Mouse (Mus musculus) myocyte (in vitro differentiated cells): ENCODE measurements around the gene Ptgs2. TPM values are rescaled to one million over a fixed set of nuclear protein-coding genes. Genes with fewer than 3 reads are reported as not detected.
A peak's percentile ranks its signal among the peaks of the same experiment; 100 is the strongest.

Experiments used
- H3K27me3 ChIP-seq: one replicate; pipeline ENCODE4 v1.6.1; 2011; ENCODE audit not compliant: control insufficient read depth, insufficient read depth, insufficient read length
- H3K36me3 ChIP-seq: one replicate; pipeline ENCODE4 v1.6.1; 2011; ENCODE audit not compliant: control insufficient read depth, insufficient read depth
- H3K4me2 ChIP-seq: one replicate; pipeline ENCODE4 v1.6.1; 2011; ENCODE audit warnings: low read depth, control low read depth
- H3K4me3 ChIP-seq: one replicate; pipeline ENCODE4 v1.5.1; 2011; ENCODE audit warnings: mild to moderate bottlenecking, control low read depth, moderate library complexity
- H3K79me2 ChIP-seq: one replicate; pipeline ENCODE4 v1.6.1; 2011; ENCODE audit not compliant: control insufficient read depth, insufficient read depth
- H3ac ChIP-seq: one replicate; pipeline ENCODE4 v1.6.1; 2011; ENCODE audit not compliant: control insufficient read depth, insufficient read length
- CEBPB ChIP-seq: IDR thresholded peaks from 2 replicates; pipeline ENCODE4 v1.6.1; 2011; ENCODE audit warnings: mild to moderate bottlenecking, moderate library complexity; ENCODE audit not compliant: poor library complexity, insufficient read depth, severe bottlenecking
- E2F4 ChIP-seq: IDR thresholded peaks from one replicate; pipeline ENCODE4 v1.6.1; 2011; ENCODE audit warnings: mild to moderate bottlenecking, control low read depth, moderate library complexity; ENCODE audit not compliant: insufficient read depth
- MAX ChIP-seq: IDR thresholded peaks from one replicate; pipeline ENCODE4 v1.6.1; 2011; ENCODE audit warnings: low read depth, mild to moderate bottlenecking, control low read depth
- MYOD1 ChIP-seq, 3 experiments: IDR thresholded peaks; one replicate each; pipeline ENCODE4 v1.6.1; 2011; ENCODE audit warnings: control low read depth in 2 of 3, low read depth in 2 of 3, mild to moderate bottlenecking in 2 of 3, moderate library complexity in 1 of 3; ENCODE audit not compliant: insufficient read length in 2 of 3, control insufficient read depth in 1 of 3
- MYOG ChIP-seq, 3 experiments: IDR thresholded peaks; one replicate each; pipeline ENCODE4 v1.6.1; 2011; ENCODE audit warnings: control low read depth in 2 of 3, low read depth in 2 of 3, mild to moderate bottlenecking in 2 of 3; ENCODE audit not compliant: insufficient read length in 2 of 3, control insufficient read depth in 1 of 3, insufficient read depth in 1 of 3
- POLR2A ChIP-seq: IDR thresholded peaks from one replicate; pipeline ENCODE4 v1.6.1; 2011; ENCODE audit warnings: low read depth, mild to moderate bottlenecking, control low read depth, moderate library complexity; ENCODE audit not compliant: insufficient read length
- POLR2AphosphoS2 ChIP-seq: IDR thresholded peaks from one replicate; pipeline ENCODE4 v1.6.1; 2011; ENCODE audit warnings: low read depth, control low read depth; ENCODE audit not compliant: insufficient read length
- REST ChIP-seq: IDR thresholded peaks from one replicate; pipeline ENCODE4 v1.6.1; 2011; ENCODE audit warnings: mild to moderate bottlenecking, control low read depth, moderate library complexity; ENCODE audit not compliant: insufficient read depth, insufficient read length
- SRF ChIP-seq: IDR thresholded peaks from one replicate; pipeline ENCODE4 v1.6.1; 2011; ENCODE audit warnings: low read depth; ENCODE audit not compliant: control insufficient read depth, insufficient read length
- TCF12 ChIP-seq: IDR thresholded peaks from one replicate; pipeline ENCODE4 v1.6.1; 2011; ENCODE audit warnings: mild to moderate bottlenecking, control low read depth; ENCODE audit not compliant: poor library complexity, insufficient read depth, severe bottlenecking
- TCF3 ChIP-seq: IDR thresholded peaks from one replicate; pipeline ENCODE4 v1.6.1; 2011; ENCODE audit warnings: low read depth, control low read depth; ENCODE audit not compliant: insufficient read length
- USF1 ChIP-seq: IDR thresholded peaks from one replicate; pipeline ENCODE4 v1.6.1; 2011; ENCODE audit warnings: low read depth, mild to moderate bottlenecking, control low read depth, moderate library complexity
- polyA plus RNA-seq: library from polyadenylated mRNA; unstranded; fragments of >200 nt; fragmentation: generic; extraction: Trizol; gene quantifications from one replicate; pipeline ENCODE4 v1.2.1, GENCODE M21; 2012; ENCODE audit warnings: missing spikeins

The Ptgs2 gene
- polyA plus RNA-seq, 1 experiment = 10.5 TPM

DNA sequence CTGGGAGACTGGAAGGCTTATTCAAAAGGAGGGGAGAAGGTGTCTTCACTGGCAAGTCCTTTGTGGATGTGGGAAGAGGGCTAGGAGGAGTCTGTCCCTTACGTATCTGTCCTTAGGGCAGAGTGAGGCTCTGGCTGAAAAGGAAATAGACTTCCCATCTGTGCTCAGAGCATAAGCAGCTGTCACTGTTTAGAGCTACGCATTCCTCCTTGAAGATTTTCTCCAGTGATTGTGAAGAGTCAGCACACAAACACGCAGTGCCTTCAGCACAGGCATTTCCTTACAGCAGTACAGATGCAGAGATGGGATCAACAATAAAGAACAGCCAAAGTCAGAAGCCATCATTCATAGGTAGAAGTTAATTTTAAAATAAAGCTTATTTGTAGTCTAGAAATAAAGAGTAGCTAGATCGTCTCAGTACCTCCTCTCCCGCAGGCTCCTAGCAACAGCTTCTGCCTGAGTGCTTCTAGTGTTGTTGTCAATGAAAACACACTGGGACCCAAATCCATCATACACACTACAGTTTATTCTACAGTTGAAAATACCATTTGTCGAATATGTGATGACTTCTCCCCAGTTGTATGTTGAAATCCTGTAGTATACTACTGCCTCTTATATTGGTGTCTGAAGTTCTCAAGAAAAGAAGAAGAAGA, 10.7 kb upstream of the Ptgs2 start:
- peak overlapping the region; percentile 56 for H3K4me2 ChIP-seq
- no peak overlapping the region for H3ac ChIP-seq
- no peak overlapping the region for H3K4me3 ChIP-seq
- peak; percentile 35 to 81 (median 77) for TF ChIP-seq MYOD1 (IDR thresholded peaks at IDR 0.05; ENCODE audit: control insufficient read depth in 1 of 3, insufficient read length in 2 of 3, low read depth in 2 of 3)
- no peak for TF ChIP-seq CEBPB
- no peak for TF ChIP-seq MAX
- no peak for TF ChIP-seq POLR2AphosphoS2
- no peak for TF ChIP-seq REST
- TF ChIP-seq MYOG (IDR thresholded peaks at IDR 0.05; ENCODE audit: control insufficient read depth in 1 of 3, insufficient read depth in 1 of 3, insufficient read length in 2 of 3, low read depth in 2 of 3) = peak in 2 of 3 experiments; percentile 62 to 83
- no peak for TF ChIP-seq USF1
- TF ChIP-seq TCF12 = peak; percentile 33
- no peak for TF ChIP-seq E2F4
- no peak for TF ChIP-seq SRF
- no peaks in the 10 kb centered on the region for H3K27me3 ChIP-seq
- no peaks in the 10 kb centered on the region for H3K79me2 ChIP-seq
- H3K36me3 ChIP-seq = peaks cover 6% of the 10 kb centered on the region

DNA sequence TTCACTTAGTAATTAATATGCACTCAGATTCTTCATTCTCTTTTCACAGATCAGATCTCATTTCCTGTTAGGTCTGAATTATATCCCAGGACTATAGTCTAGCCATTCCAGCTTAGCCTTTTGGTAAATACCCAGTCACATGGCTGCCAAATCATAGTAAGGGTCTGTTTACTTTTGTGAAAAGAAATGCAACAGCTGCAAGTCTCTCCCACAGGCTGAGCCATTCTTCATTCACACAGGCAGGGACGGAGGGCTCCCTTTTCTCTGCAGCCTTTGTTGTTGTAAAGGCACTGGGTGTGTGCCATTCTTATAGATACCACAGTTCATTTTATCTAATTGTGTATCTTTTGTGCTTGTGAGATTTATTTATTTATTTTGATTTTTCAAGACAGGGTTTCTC, 9.6 kb upstream of the Ptgs2 start:
- Histone ChIP-seq H3K79me2 (no peaks in the 10 kb centered on the region), H3ac (no peak overlapping the region), H3K4me3 (no peak overlapping the region), H3K27me3 (no peaks in the 10 kb centered on the region), H3K36me3 (peaks cover 6% of the 10 kb centered on the region), H3K4me2 (no peak overlapping the region)
- TF ChIP-seq USF1 = peak; percentile 28
- peak in 2 of 3 experiments; percentile 58 to 70 for TF ChIP-seq MYOD1 (IDR thresholded peaks at IDR 0.05; ENCODE audit: control insufficient read depth in 1 of 3, insufficient read length in 2 of 3, low read depth in 2 of 3)
- no peak for TF ChIP-seq E2F4
- peak in 2 of 3 experiments; percentile 7 to 44 for TF ChIP-seq MYOG (IDR thresholded peaks at IDR 0.05; ENCODE audit: control insufficient read depth in 1 of 3, insufficient read depth in 1 of 3, insufficient read length in 2 of 3, low read depth in 2 of 3)

DNA sequence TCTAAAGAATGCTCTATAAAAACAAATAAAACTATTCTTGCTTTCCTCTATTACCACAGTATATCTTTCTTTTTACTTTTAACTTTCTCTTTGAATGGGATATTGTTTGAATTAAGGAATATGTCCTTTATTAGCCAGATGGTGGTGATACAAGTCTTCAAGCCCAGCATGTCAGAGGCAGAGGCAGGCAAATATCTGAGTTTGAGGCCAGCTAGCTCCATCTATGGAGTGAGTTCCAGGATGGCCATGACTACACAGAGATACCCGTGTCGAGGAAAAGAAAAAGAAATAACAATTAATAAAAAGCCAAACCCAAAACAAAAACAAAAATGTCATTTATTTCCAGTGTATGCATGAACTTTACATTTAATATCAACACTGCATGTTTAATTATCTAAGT, 2.8 kb upstream of the Ptgs2 start:
- no peak overlapping the region for H3ac ChIP-seq
- H3K79me2 ChIP-seq = peaks cover 36% of the 10 kb centered on the region
- peak overlapping the region; percentile 71 for H3K4me2 ChIP-seq
- TF ChIP-seq MYOG (IDR thresholded peaks at IDR 0.05; ENCODE audit: control insufficient read depth in 1 of 3, insufficient read depth in 1 of 3, insufficient read length in 2 of 3, low read depth in 2 of 3) (no peak), POLR2AphosphoS2 (no peak), SRF (no peak), MYOD1 (IDR thresholded peaks at IDR 0.05; ENCODE audit: control insufficient read depth in 1 of 3, insufficient read length in 2 of 3, low read depth in 2 of 3) (no peak), REST (no peak), USF1 (no peak)
- H3K4me3 ChIP-seq = no peak overlapping the region
- no peaks in the 10 kb centered on the region for H3K27me3 ChIP-seq
- H3K36me3 ChIP-seq = peaks cover 10% of the 10 kb centered on the region

DNA sequence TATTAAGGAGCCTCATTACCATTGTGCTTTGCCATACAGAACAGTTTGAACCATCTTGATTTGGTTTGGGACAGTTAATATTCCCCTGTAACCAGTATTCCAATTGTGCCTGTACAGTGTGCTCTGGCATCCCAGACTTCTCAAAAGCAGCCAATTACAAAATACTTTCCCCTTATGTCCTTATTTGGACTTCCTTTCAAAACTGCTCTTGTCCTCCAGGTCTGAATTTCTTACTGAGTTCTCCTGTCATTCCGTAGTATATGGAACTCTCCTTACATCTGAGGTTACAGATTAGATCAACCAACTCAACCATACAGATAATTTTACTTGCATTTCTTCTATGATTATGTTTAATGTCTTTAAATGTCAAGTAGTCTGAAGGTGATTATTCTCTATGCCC, 2.1 kb upstream of the Ptgs2 start:
- Histone ChIP-seq H3K79me2 (peaks cover 39% of the 10 kb centered on the region), H3ac (no peak overlapping the region), H3K36me3 (peaks cover 15% of the 10 kb centered on the region), H3K4me2 (peak overlapping the region; percentile 71), H3K27me3 (no peaks in the 10 kb centered on the region), H3K4me3 (peak overlapping the region; percentile 79)
- TF ChIP-seq USF1 (no peak), REST (no peak), MYOD1 (IDR thresholded peaks at IDR 0.05; ENCODE audit: control insufficient read depth in 1 of 3, insufficient read length in 2 of 3, low read depth in 2 of 3) (no peak), MAX (no peak), E2F4 (no peak), MYOG (IDR thresholded peaks at IDR 0.05; ENCODE audit: control insufficient read depth in 1 of 3, insufficient read depth in 1 of 3, insufficient read length in 2 of 3, low read depth in 2 of 3) (no peak), POLR2A (no peak), TCF3 (no peak), SRF (no peak)

DNA sequence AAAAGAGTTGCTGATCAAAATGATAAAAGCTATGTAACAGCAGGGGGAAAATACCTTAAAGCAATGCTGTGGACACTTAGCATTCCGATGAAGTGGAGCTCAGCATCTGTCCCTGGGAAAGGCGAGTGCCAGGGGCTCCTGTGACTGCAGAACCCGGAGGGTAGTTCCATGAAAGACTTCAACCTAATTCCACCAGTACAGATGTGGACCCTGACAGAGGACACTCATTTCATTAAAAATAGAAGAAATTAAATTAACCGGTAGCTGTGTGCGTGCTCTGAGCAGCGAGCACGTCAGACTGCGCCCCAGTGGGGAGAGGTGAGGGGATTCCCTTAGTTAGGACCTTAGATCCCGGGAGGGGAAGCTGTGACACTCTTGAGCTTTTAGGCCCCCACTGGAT, 457 bp upstream of the Ptgs2 start:
- H3K27me3 ChIP-seq = no peaks in the 10 kb centered on the region
- TF ChIP-seq TCF12 (no peak), TCF3 (no peak), MYOD1 (IDR thresholded peaks at IDR 0.05; ENCODE audit: control insufficient read depth in 1 of 3, insufficient read length in 2 of 3, low read depth in 2 of 3) (no peak), POLR2AphosphoS2 (no peak), POLR2A (no peak)
- H3K4me2 ChIP-seq = peak overlapping the region; percentile 71
- peaks cover 24% of the 10 kb centered on the region for H3K36me3 ChIP-seq
- peak overlapping the region; percentile 79 for H3K4me3 ChIP-seq
- H3ac ChIP-seq = peak overlapping the region; percentile 28
- H3K79me2 ChIP-seq = peaks cover 39% of the 10 kb centered on the region
